Mouse (Mus musculus): ENCODE results near the gene Gzmd.

Gzmd gene

DNA sequence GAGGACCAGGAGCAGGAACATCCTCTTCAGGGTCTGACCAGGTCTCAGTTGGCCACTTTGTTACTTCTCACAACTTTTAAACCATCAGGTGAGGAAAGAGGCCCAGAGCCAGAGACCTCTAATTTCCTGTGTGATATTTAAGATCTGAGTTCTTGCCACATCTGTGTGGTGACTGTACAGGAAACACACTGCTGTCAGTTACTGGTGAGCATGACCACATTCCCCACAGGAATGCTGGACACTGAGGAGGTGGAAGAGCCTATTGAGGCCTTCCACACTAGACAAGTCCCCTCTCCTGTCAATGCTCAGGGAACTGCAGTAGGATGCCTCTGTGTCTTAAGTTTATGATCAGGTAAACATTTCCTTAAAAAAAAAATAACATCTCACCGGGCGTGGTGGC, 47.2 kb downstream of the Gzmd start, which contains the start of gene Mcpt8:
Mcpt8 (minus strand) TSS at position 107 of the 400 bp plus-strand sequence.
- peak; percentile 32 for DNase-seq (ENCODE audit: extremely low read depth, insufficient read length, low spot score)

DNA sequence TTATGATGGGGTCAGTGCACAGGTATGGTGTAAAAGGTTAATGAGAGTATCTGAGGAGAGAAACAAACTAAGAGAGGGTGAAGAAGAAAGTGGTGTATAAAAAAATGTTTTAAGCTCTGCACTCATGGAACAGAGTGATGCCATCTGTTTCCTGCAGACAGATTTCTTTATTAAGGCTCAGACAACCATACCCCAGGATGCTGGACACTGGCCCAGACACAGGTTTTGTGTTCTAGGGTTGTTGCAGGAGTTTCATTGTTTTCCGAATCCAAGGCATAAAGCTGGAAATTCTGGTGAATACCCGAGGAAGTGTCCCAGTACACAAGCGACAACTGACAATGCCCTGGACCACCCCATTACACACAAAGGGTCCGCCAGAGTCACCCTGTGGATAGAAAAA, 50.4 kb downstream of the Gzmd start:
- DNase-seq (ENCODE audit: extremely low read depth, insufficient read length, low spot score) = no peak
